Mouse (Mus musculus) myocyte (in vitro differentiated cells): Measurements from ENCODE around the gene Best1. TPM values are rescaled to one million over a fixed set of nuclear protein-coding genes. Genes with fewer than 3 reads are reported as not detected.
A peak's percentile ranks its signal among the peaks of the same experiment; 100 is the strongest.

Experiments used
- H3K27me3 ChIP-seq: one replicate; pipeline ENCODE4 v1.6.1; 2011; ENCODE audit not compliant: control insufficient read depth, insufficient read depth, insufficient read length
- H3K36me3 ChIP-seq: one replicate; pipeline ENCODE4 v1.6.1; 2011; ENCODE audit not compliant: control insufficient read depth, insufficient read depth
- H3K4me2 ChIP-seq: one replicate; pipeline ENCODE4 v1.6.1; 2011; ENCODE audit warnings: low read depth, control low read depth
- H3K4me3 ChIP-seq: one replicate; pipeline ENCODE4 v1.5.1; 2011; ENCODE audit warnings: mild to moderate bottlenecking, control low read depth, moderate library complexity
- H3K79me2 ChIP-seq: one replicate; pipeline ENCODE4 v1.6.1; 2011; ENCODE audit not compliant: control insufficient read depth, insufficient read depth
- H3ac ChIP-seq: one replicate; pipeline ENCODE4 v1.6.1; 2011; ENCODE audit not compliant: control insufficient read depth, insufficient read length
- CEBPB ChIP-seq: IDR thresholded peaks from 2 replicates; pipeline ENCODE4 v1.6.1; 2011; ENCODE audit warnings: mild to moderate bottlenecking, moderate library complexity; ENCODE audit not compliant: poor library complexity, insufficient read depth, severe bottlenecking
- E2F4 ChIP-seq: IDR thresholded peaks from one replicate; pipeline ENCODE4 v1.6.1; 2011; ENCODE audit warnings: mild to moderate bottlenecking, control low read depth, moderate library complexity; ENCODE audit not compliant: insufficient read depth
- MAX ChIP-seq: IDR thresholded peaks from one replicate; pipeline ENCODE4 v1.6.1; 2011; ENCODE audit warnings: low read depth, mild to moderate bottlenecking, control low read depth
- MYOD1 ChIP-seq, 3 experiments: IDR thresholded peaks; one replicate each; pipeline ENCODE4 v1.6.1; 2011; ENCODE audit warnings: control low read depth in 2 of 3, low read depth in 2 of 3, mild to moderate bottlenecking in 2 of 3, moderate library complexity in 1 of 3; ENCODE audit not compliant: insufficient read length in 2 of 3, control insufficient read depth in 1 of 3
- MYOG ChIP-seq, 3 experiments: IDR thresholded peaks; one replicate each; pipeline ENCODE4 v1.6.1; 2011; ENCODE audit warnings: control low read depth in 2 of 3, low read depth in 2 of 3, mild to moderate bottlenecking in 2 of 3; ENCODE audit not compliant: insufficient read length in 2 of 3, control insufficient read depth in 1 of 3, insufficient read depth in 1 of 3
- POLR2A ChIP-seq: IDR thresholded peaks from one replicate; pipeline ENCODE4 v1.6.1; 2011; ENCODE audit warnings: low read depth, mild to moderate bottlenecking, control low read depth, moderate library complexity; ENCODE audit not compliant: insufficient read length
- POLR2AphosphoS2 ChIP-seq: IDR thresholded peaks from one replicate; pipeline ENCODE4 v1.6.1; 2011; ENCODE audit warnings: low read depth, control low read depth; ENCODE audit not compliant: insufficient read length
- REST ChIP-seq: IDR thresholded peaks from one replicate; pipeline ENCODE4 v1.6.1; 2011; ENCODE audit warnings: mild to moderate bottlenecking, control low read depth, moderate library complexity; ENCODE audit not compliant: insufficient read depth, insufficient read length
- SRF ChIP-seq: IDR thresholded peaks from one replicate; pipeline ENCODE4 v1.6.1; 2011; ENCODE audit warnings: low read depth; ENCODE audit not compliant: control insufficient read depth, insufficient read length
- TCF12 ChIP-seq: IDR thresholded peaks from one replicate; pipeline ENCODE4 v1.6.1; 2011; ENCODE audit warnings: mild to moderate bottlenecking, control low read depth; ENCODE audit not compliant: poor library complexity, insufficient read depth, severe bottlenecking
- TCF3 ChIP-seq: IDR thresholded peaks from one replicate; pipeline ENCODE4 v1.6.1; 2011; ENCODE audit warnings: low read depth, control low read depth; ENCODE audit not compliant: insufficient read length
- USF1 ChIP-seq: IDR thresholded peaks from one replicate; pipeline ENCODE4 v1.6.1; 2011; ENCODE audit warnings: low read depth, mild to moderate bottlenecking, control low read depth, moderate library complexity
- polyA plus RNA-seq: library from polyadenylated mRNA; unstranded; fragments of >200 nt; fragmentation: generic; extraction: Trizol; gene quantifications from one replicate; pipeline ENCODE4 v1.2.1, GENCODE M21; 2012; ENCODE audit warnings: missing spikeins

Best1 gene
- polyA plus RNA-seq, 1 experiment = 6.6 TPM

- Histone ChIP-seq H3K4me2 (peak overlapping the region; percentile 80), H3K36me3 (peaks cover 20% of the 10 kb centered on the region), H3K4me3 (peak overlapping the region; percentile 90), H3K27me3 (no peaks in the 10 kb centered on the region), H3K79me2 (peaks cover 34% of the 10 kb centered on the region), H3ac (peak overlapping the region; percentile 71)
- TF ChIP-seq POLR2A (no peak), TCF12 (no peak), POLR2AphosphoS2 (no peak), TCF3 (no peak), REST (no peak), USF1 (no peak), MYOG (IDR thresholded peaks at IDR 0.05; ENCODE audit: control insufficient read depth in 1 of 3, insufficient read depth in 1 of 3, insufficient read length in 2 of 3, low read depth in 2 of 3) (no peak), MAX (no peak), CEBPB (no peak), E2F4 (no peak), MYOD1 (IDR thresholded peaks at IDR 0.05; ENCODE audit: control insufficient read depth in 1 of 3, insufficient read length in 2 of 3, low read depth in 2 of 3) (no peak), SRF (no peak)
Measured at GRCm38 (mm10) chr19:10040866-10041387, 39.5 kb upstream of the Best1 start.

DNA sequence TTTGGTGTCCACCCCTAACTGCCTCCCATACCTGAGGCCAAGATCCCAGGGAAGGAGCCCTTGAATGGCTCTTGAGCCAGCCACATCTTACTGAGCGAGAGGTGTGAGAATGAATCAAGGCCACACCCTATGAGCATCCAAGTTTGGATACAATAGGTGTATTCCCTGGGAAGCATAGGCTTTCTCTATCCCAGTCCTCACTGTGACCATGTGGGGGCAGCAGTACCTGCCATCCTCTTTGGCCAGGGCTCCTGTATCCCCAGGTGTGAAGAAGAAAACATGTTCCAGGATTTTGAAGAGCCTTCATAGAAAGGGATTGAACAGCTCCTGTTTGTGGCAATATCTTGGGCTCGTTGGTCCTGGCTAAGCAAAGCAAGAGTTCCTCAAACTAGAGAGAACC is 38.2 kb upstream of the Best1 start:
- peak overlapping the region; percentile 56 for H3K4me2 ChIP-seq
- H3K36me3 ChIP-seq = peaks cover 8% of the 10 kb centered on the region
- H3K4me3 ChIP-seq = no peak overlapping the region
- no peaks in the 10 kb centered on the region for H3K27me3 ChIP-seq
- no peak overlapping the region for H3ac ChIP-seq
- H3K79me2 ChIP-seq = peaks cover 21% of the 10 kb centered on the region
- TF ChIP-seq MYOD1 (IDR thresholded peaks at IDR 0.05; ENCODE audit: control insufficient read depth in 1 of 3, insufficient read length in 2 of 3, low read depth in 2 of 3) = no peak
- TF ChIP-seq MYOG (IDR thresholded peaks at IDR 0.05; ENCODE audit: control insufficient read depth in 1 of 3, insufficient read depth in 1 of 3, insufficient read length in 2 of 3, low read depth in 2 of 3) = no peak
- TF ChIP-seq MAX = no peak
- TF ChIP-seq POLR2A = no peak
- no peak for TF ChIP-seq TCF12
- no peak for TF ChIP-seq E2F4
- TF ChIP-seq CEBPB = no peak
- TF ChIP-seq TCF3 = no peak
- TF ChIP-seq USF1 = no peak
- no peak for TF ChIP-seq POLR2AphosphoS2
- TF ChIP-seq SRF = no peak
- no peak for TF ChIP-seq REST

DNA sequence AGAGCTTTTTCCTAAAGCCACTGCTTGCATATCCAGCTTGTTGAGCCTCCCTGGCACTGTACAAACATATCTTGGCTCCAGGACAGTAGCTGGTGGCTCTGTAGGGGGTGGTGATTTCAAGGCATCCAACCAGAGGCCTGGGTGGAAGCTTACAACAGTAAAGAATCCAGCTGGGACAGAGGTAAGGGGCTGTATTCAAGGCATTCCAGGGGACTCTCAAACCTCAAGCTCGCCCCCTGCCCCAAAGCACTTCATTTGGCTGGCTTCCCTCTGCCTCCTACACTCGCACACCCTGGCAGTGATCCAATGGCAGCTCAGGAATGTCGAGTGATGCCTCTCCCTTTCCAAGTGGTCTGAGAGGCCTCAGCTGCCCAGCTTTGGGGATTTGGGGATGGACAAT is 37.5 kb upstream of the Best1 start:
- no peak for TF ChIP-seq POLR2AphosphoS2
- peak in 1 of 3 experiments; percentile 47 for TF ChIP-seq MYOG (IDR thresholded peaks at IDR 0.05; ENCODE audit: control insufficient read depth in 1 of 3, insufficient read depth in 1 of 3, insufficient read length in 2 of 3, low read depth in 2 of 3)
- Histone ChIP-seq H3K79me2 (peaks cover 14% of the 10 kb centered on the region), H3K4me2 (peak overlapping the region; percentile 56), H3K27me3 (no peaks in the 10 kb centered on the region), H3ac (no peak overlapping the region), H3K4me3 (no peak overlapping the region), H3K36me3 (peaks cover under 1% of the 10 kb centered on the region)

DNA sequence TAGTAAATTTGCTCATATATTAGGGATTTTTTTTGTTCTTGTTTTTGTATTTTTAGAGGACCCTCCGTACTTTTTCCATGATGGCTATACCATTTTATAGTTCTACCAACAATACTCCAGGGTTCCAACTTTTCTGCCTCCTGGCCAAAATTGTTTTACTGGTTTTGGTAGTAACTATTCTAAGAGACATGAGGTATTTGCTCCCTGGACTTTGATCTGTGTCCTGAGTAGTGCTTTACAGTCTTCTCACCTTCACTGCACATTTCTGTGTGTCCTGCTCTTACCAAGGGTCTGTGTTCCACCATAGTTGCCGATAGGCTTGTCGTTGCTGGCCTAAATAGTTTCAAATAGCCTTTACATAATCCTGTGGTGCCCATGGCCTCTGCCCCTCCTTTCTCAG is 36.9 kb upstream of the Best1 start:
- TF ChIP-seq POLR2A = no peak
- no peak for TF ChIP-seq E2F4
- TF ChIP-seq POLR2AphosphoS2 = no peak
- TF ChIP-seq CEBPB = no peak
- TF ChIP-seq MYOG (IDR thresholded peaks at IDR 0.05; ENCODE audit: control insufficient read depth in 1 of 3, insufficient read depth in 1 of 3, insufficient read length in 2 of 3, low read depth in 2 of 3) = no peak
- TF ChIP-seq MAX = no peak
- TF ChIP-seq MYOD1 (IDR thresholded peaks at IDR 0.05; ENCODE audit: control insufficient read depth in 1 of 3, insufficient read length in 2 of 3, low read depth in 2 of 3) = no peak
- no peak for TF ChIP-seq SRF
- no peak for TF ChIP-seq TCF12
- TF ChIP-seq USF1 = no peak
- no peak for TF ChIP-seq TCF3
- TF ChIP-seq REST = no peak
- no peak overlapping the region for H3K4me2 ChIP-seq

DNA sequence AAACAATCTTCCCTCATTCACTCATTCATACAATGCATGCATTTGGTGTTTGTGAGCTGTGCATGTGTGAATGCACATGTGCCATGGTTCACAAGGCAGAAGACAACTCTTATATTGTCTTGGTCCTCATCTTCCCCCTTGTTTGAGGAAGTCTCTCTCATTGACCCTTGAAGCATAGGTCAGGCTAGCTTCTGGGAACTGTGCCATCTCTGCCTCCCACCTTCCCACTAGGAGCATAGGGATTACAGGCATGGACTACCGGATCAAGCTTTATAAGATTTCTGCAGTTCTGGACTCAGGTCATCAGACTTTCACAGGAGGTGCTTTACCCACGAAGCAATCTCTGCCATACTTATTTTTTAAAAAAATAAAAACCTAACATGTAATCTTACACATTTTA is 36.1 kb upstream of the Best1 start:
- Histone ChIP-seq H3K27me3 (no peaks in the 10 kb centered on the region), H3K79me2 (peaks cover 7% of the 10 kb centered on the region), H3K4me2 (no peak overlapping the region), H3ac (no peak overlapping the region), H3K4me3 (no peak overlapping the region), H3K36me3 (no peaks in the 10 kb centered on the region)
- no peak for TF ChIP-seq E2F4
- TF ChIP-seq MYOD1 (IDR thresholded peaks at IDR 0.05; ENCODE audit: control insufficient read depth in 1 of 3, insufficient read length in 2 of 3, low read depth in 2 of 3) = no peak
- no peak for TF ChIP-seq TCF3
- no peak for TF ChIP-seq MYOG (IDR thresholded peaks at IDR 0.05; ENCODE audit: control insufficient read depth in 1 of 3, insufficient read depth in 1 of 3, insufficient read length in 2 of 3, low read depth in 2 of 3)
- no peak for TF ChIP-seq USF1
- no peak for TF ChIP-seq MAX
- no peak for TF ChIP-seq POLR2A
- TF ChIP-seq CEBPB = no peak
- no peak for TF ChIP-seq SRF
- no peak for TF ChIP-seq POLR2AphosphoS2
- TF ChIP-seq REST = no peak
- no peak for TF ChIP-seq TCF12

More for the DNA sequence above, 36.9 kb upstream of the Best1 start:
- Histone ChIP-seq H3K4me3 (no peak overlapping the region), H3K27me3 (no peaks in the 10 kb centered on the region), H3K79me2 (peaks cover 12% of the 10 kb centered on the region), H3K36me3 (no peaks in the 10 kb centered on the region), H3ac (no peak overlapping the region)
